Comparison of ENCODE assay signal across 8 mouse cellular contexts in the genomic region with DNA sequence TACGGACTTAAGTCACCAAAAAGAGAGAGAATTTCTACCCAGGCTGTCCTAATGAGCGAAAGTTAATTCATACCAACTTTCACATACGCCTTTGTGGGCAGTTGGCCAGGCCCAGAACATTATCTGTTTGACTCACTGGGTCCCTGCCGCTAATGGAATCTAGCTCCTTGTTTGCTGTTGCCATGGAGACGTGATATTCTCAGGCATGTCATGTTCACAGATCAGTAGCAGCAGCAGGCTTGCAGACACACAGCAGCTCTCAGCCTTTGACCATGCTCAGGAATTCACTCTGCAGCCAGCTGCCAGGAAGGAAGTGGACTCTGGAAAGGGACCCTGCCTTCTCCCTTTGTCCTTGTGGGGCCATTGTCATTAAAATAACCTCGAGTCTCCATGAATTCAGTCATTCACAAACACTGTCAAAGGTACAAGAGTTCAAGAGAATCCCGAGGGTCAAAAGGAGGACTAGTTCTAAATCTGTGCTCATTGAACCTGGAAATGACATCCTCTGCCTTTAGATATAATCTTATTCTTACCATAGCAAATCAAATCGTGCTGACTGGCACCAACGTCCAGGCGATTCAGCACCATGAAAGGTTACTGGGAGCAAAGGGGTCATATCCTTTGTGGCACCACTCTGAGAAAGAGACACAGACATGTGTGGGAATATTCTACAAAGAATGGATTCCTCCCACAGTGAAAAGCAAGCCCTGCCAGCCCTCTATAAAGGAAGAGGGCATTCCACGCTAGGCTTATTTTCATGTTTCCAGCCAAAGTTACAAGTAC.
DNase-seq lines count a peak whose midpoint lies in the region; ATAC-seq and TF ChIP-seq lines count a peak whose summit lies in the region.

No protein-coding gene starts in this region.

- 12% methylated on average over 11 of the region's 11 CpGs for WGBS in heart, embryonic 13.5 days
- 12% methylated on average over 11 of the region's 11 CpGs for WGBS in kidney, postnatal 0 days

- DNase-seq in R1 (ENCODE audit: low read depth, low spot score) (peak; percentile 96), liver (peak; percentile 30)
- DNase-seq in embryo, embryonic 9.5 days (ENCODE audit: extremely low spot score) = peak; percentile 77
- DNase-seq in kidney, postnatal 0 days (ENCODE audit: low spot score) = peak; percentile 90
- no peak for DNase-seq in thymus, postnatal 0 days (ENCODE audit: low spot score)

- peak overlapping the region; percentile 85 for H3K27ac ChIP-seq in heart, embryonic 13.5 days (replicated peaks)
- H3K27ac ChIP-seq in kidney, postnatal 0 days = 0 out of 2 replicates have a peak overlapping the region, but pooled peaks have one; percentile 6

- no peak overlapping the region for H3K4me3 ChIP-seq in heart, embryonic 13.5 days
- H3K4me3 ChIP-seq in kidney, postnatal 0 days (replicated peaks; ENCODE audit: low read depth, low read length) = no peak overlapping the region
- no peak overlapping the region for H3K4me3 ChIP-seq in myocyte

- no peak overlapping the region for H3K9ac ChIP-seq in heart, embryonic 13.5 days
- no peak overlapping the region for H3K9ac ChIP-seq in kidney, postnatal 0 days (ENCODE audit: low read depth, low read length)

- H3K9me3 ChIP-seq in heart, embryonic 13.5 days = no peaks in the 10 kb centered on the region
- H3K9me3 ChIP-seq in kidney, postnatal 0 days (replicated peaks; ENCODE audit: low read length) = no peaks in the 10 kb centered on the region

- TF ChIP-seq POLR2A in myocyte (IDR thresholded peaks at IDR 0.05; ENCODE audit: insufficient read length, low read depth) = no peak

- H3K36me3 ChIP-seq in heart, embryonic 13.5 days = no peaks in the 10 kb centered on the region
- H3K36me3 ChIP-seq in kidney, postnatal 0 days (ENCODE audit: insufficient read depth, low read length) = no peaks in the 10 kb centered on the region
- no peaks in the 10 kb centered on the region for H3K36me3 ChIP-seq in myocyte (ENCODE audit: control insufficient read depth, insufficient read depth)

- no peak for TF ChIP-seq CTCF in kidney, postnatal 0 days (IDR thresholded peaks at IDR 0.05; ENCODE audit: low read depth)

- no peak overlapping the region for H3ac ChIP-seq in myocyte (ENCODE audit: control insufficient read depth, insufficient read length)

- H3K4me1 ChIP-seq in heart, embryonic 13.5 days = peaks cover 24% of the 10 kb centered on the region
- H3K4me1 ChIP-seq in kidney, postnatal 0 days (replicated peaks; ENCODE audit: insufficient read depth, low read length) = no peaks in the 10 kb centered on the region; the same call in 1 of the 2 replicates

- peak overlapping the region; percentile 37 for H3K4me2 ChIP-seq in heart, embryonic 13.5 days
- peak overlapping the region; percentile 18; the same call in 1 of the 2 replicates for H3K4me2 ChIP-seq in kidney, postnatal 0 days (ENCODE audit: low read length)
- peak overlapping the region; percentile 6 for H3K4me2 ChIP-seq in myocyte (ENCODE audit: low read depth)

- H3K27me3 ChIP-seq in heart, embryonic 13.5 days (replicated peaks) = no peaks in the 10 kb centered on the region
- no peaks in the 10 kb centered on the region for H3K27me3 ChIP-seq in kidney, postnatal 0 days (ENCODE audit: insufficient read depth, low read length)
- no peaks in the 10 kb centered on the region for H3K27me3 ChIP-seq in myocyte (ENCODE audit: control insufficient read depth, insufficient read depth, insufficient read length)

- no peaks in the 10 kb centered on the region for H3K79me2 ChIP-seq in myocyte (ENCODE audit: control insufficient read depth, insufficient read depth)

- ATAC-seq in heart, embryonic 13.5 days (ENCODE audit: extremely low read depth, insufficient number of reproducible peaks, low FRiP score, low TSS enrichment) = peak; percentile 89
- ATAC-seq in kidney, postnatal 0 days (replicated peaks; ENCODE audit: low FRiP score, low read depth) = peak; percentile 92
- ATAC-seq in granulocyte monocyte progenitor cell, adult 5-6 weeks (replicated peaks; ENCODE audit: poor library complexity, severe bottlenecking) = no peak

TF ChIP-seq in myocyte, 11 proteins besides CTCF, POLR2A, EP300 and RAD21:
- no peak for TF ChIP-seq MYOG (IDR thresholded peaks at IDR 0.05; ENCODE audit: control insufficient read depth in 1 of 3, insufficient read depth in 1 of 3, insufficient read length in 2 of 3, low read depth in 2 of 3)
- TF ChIP-seq POLR2AphosphoS2 (IDR thresholded peaks at IDR 0.05; ENCODE audit: insufficient read length, low read depth) = no peak
